Mouse (Mus musculus) C2C12 (cell line): ENCODE results near the gene Mgat4d.

Source experiments
- CEBPB ChIP-seq: IDR thresholded peaks from one replicate; pipeline ENCODE4 v1.6.1; 2011; ENCODE audit warnings: low read depth, mild to moderate bottlenecking, control low read depth, moderate library complexity
- CTCF ChIP-seq: IDR thresholded peaks from one replicate; pipeline ENCODE4 v1.5.1; 2011; ENCODE audit not compliant: control insufficient read depth, insufficient read depth, insufficient read length
- FOSL1 ChIP-seq: IDR thresholded peaks from one replicate; pipeline ENCODE4 v1.8.0; 2011; ENCODE audit warnings: mild to moderate bottlenecking, low read length; ENCODE audit not compliant: poor library complexity, insufficient read depth, severe bottlenecking
- MAX ChIP-seq: IDR thresholded peaks from one replicate; pipeline ENCODE4 v1.6.1; 2011; ENCODE audit warnings: mild to moderate bottlenecking, control low read depth
- USF1 ChIP-seq: IDR thresholded peaks from one replicate; pipeline ENCODE4 v1.6.1; 2011; ENCODE audit warnings: low read depth, mild to moderate bottlenecking, control low read depth, moderate library complexity

GRCm38 (mm10) chr8:83309836-83310235 is 38.4 kb upstream of the Mgat4d start:
- TF ChIP-seq CTCF (no peak), MAX (no peak), USF1 (no peak), CEBPB (no peak), FOSL1 (no peak)
